Mouse (Mus musculus): Measurements from ENCODE around the gene BC051142. TPM values are rescaled to one million over a fixed set of nuclear protein-coding genes. Genes with fewer than 3 reads are reported as not detected.

BC051142 gene
- polyA plus RNA-seq, 2 experiments: 0.08 to 0.17 TPM

GRCm38 (mm10) chr17:34384699-34385098 is 13.9 kb upstream of the BC051142 start:
- Histone ChIP-seq H3K36me3 (replicated peaks; ENCODE audit: control insufficient read depth, insufficient read depth, low read depth) (no peaks in the 10 kb centered on the region), H3K4me3 (ENCODE audit: insufficient read depth in 1 of 2, low read depth in 2 of 2, low read length in 2 of 2) (no peak overlapping the region), H3K27me3 (ENCODE audit: control insufficient read depth, insufficient read depth, low read length) (no peaks in the 10 kb centered on the region), H3K27ac (no peak overlapping the region), H3K4me2 (ENCODE audit: low read depth) (no peak overlapping the region), H3K4me1 (replicated peaks; ENCODE audit: control insufficient read depth in 2 of 2, insufficient read depth in 2 of 2, low read length in 1 of 2) (no peaks in the 10 kb centered on the region), H3K9ac (replicated peaks) (no peak overlapping the region), H3K9me3 (ENCODE audit: control insufficient read depth, low read length) (no peaks in the 10 kb centered on the region)
- 47% methylated on average over 3 of the region's 3 CpGs for WGBS (ENCODE audit: insufficient replicate concordance)
- no peak for TF ChIP-seq EP300 (IDR thresholded peaks at IDR 0.05; ENCODE audit: low read depth)
- no peak for DNase-seq (ENCODE audit: low read depth in 3 of 3, low spot score in 3 of 3)
- no peak for ATAC-seq (ENCODE audit: insufficient read depth)

GRCm38 (mm10) chr17:34386656-34387055 is 12.0 kb upstream of the BC051142 start:
- 17% methylated on average over 2 of the region's 2 CpGs for WGBS (ENCODE audit: insufficient replicate concordance)
- Histone ChIP-seq H3K4me3 (ENCODE audit: insufficient read depth in 1 of 2, low read depth in 2 of 2, low read length in 2 of 2) (no peak overlapping the region), H3K4me1 (replicated peaks; ENCODE audit: control insufficient read depth in 2 of 2, insufficient read depth in 2 of 2, low read length in 1 of 2) (no peaks in the 10 kb centered on the region), H3K9me3 (ENCODE audit: control insufficient read depth, low read length) (no peaks in the 10 kb centered on the region), H3K4me2 (ENCODE audit: low read depth) (no peak overlapping the region), H3K27ac (no peak overlapping the region), H3K36me3 (replicated peaks; ENCODE audit: control insufficient read depth, insufficient read depth, low read depth) (no peaks in the 10 kb centered on the region), H3K27me3 (ENCODE audit: control insufficient read depth, insufficient read depth, low read length) (peaks cover 5% of the 10 kb centered on the region; the same call in 1 of the 2 replicates), H3K9ac (replicated peaks) (no peak overlapping the region)
- ATAC-seq (ENCODE audit: insufficient read depth) (no peak), DNase-seq (ENCODE audit: low read depth in 3 of 3, low spot score in 3 of 3) (no peak)
- TF ChIP-seq CTCF (IDR thresholded peaks at IDR 0.05; ENCODE audit: low read depth) (no peak), EP300 (IDR thresholded peaks at IDR 0.05; ENCODE audit: low read depth) (no peak)

- Histone ChIP-seq H3K27ac (no peak overlapping the region), H3K4me2 (ENCODE audit: low read depth) (no peak overlapping the region), H3K9ac (replicated peaks) (no peak overlapping the region), H3K4me3 (ENCODE audit: insufficient read depth in 1 of 2, low read depth in 2 of 2, low read length in 2 of 2) (no peak overlapping the region), H3K4me1 (replicated peaks; ENCODE audit: control insufficient read depth in 2 of 2, insufficient read depth in 2 of 2, low read length in 1 of 2) (peaks cover 0 to 3% of the 10 kb centered on the region in 2 experiments; a peak in 1 of 4 replicates), H3K9me3 (ENCODE audit: control insufficient read depth, low read length) (no peaks in the 10 kb centered on the region), H3K36me3 (replicated peaks; ENCODE audit: control insufficient read depth, insufficient read depth, low read depth) (no peaks in the 10 kb centered on the region), H3K27me3 (ENCODE audit: control insufficient read depth, insufficient read depth, low read length) (peaks cover 11% of the 10 kb centered on the region)
- DNase-seq (ENCODE audit: low read depth in 3 of 3, low spot score in 3 of 3): no peak
- 35% methylated on average over 4 of the region's 4 CpGs for WGBS (ENCODE audit: insufficient replicate concordance)
- ATAC-seq (ENCODE audit: insufficient read depth): no peak
- peak; percentile 62 for TF ChIP-seq CTCF (IDR thresholded peaks at IDR 0.05; ENCODE audit: low read depth)
- no peak for TF ChIP-seq EP300 (IDR thresholded peaks at IDR 0.05; ENCODE audit: low read depth)
Measured at GRCm38 (mm10) chr17:34388513-34388912, 10.1 kb upstream of the BC051142 start.

GRCm38 (mm10) chr17:34391507-34391906 is 7.1 kb upstream of the BC051142 start:
- no peak overlapping the region for H3K9ac ChIP-seq (replicated peaks)
- WGBS (ENCODE audit: insufficient replicate concordance): 35% methylated on average over 7 of the region's 7 CpGs

GRCm38 (mm10) chr17:34392321-34392720 is 6.3 kb upstream of the BC051142 start:
- H3K27me3 ChIP-seq (ENCODE audit: control insufficient read depth, insufficient read depth, low read length): peaks cover 11% of the 10 kb centered on the region
- H3K9ac ChIP-seq (replicated peaks): no peak overlapping the region
- 4% methylated on average over 24 of the region's 24 CpGs for WGBS (ENCODE audit: insufficient replicate concordance)
- peaks cover 0 to 3% of the 10 kb centered on the region in 2 experiments; a peak in 1 of 4 replicates for H3K4me1 ChIP-seq (replicated peaks; ENCODE audit: control insufficient read depth in 2 of 2, insufficient read depth in 2 of 2, low read length in 1 of 2)
- no peak for ATAC-seq (ENCODE audit: insufficient read depth)
- TF ChIP-seq EP300 (IDR thresholded peaks at IDR 0.05; ENCODE audit: low read depth): no peak
- no peak for TF ChIP-seq CTCF (IDR thresholded peaks at IDR 0.05; ENCODE audit: low read depth)
- H3K27ac ChIP-seq: no peak overlapping the region
- no peaks in the 10 kb centered on the region for H3K36me3 ChIP-seq (replicated peaks; ENCODE audit: control insufficient read depth, insufficient read depth, low read depth)
- H3K9me3 ChIP-seq (ENCODE audit: control insufficient read depth, low read length): no peaks in the 10 kb centered on the region
- DNase-seq (ENCODE audit: low read depth in 3 of 3, low spot score in 3 of 3): no peak
- H3K4me2 ChIP-seq (ENCODE audit: low read depth): peak overlapping the region; percentile 28; the same call in 1 of the 2 replicates
- no peak overlapping the region; a peak in 1 of 4 replicates for H3K4me3 ChIP-seq (ENCODE audit: insufficient read depth in 1 of 2, low read depth in 2 of 2, low read length in 2 of 2)

More at GRCm38 (mm10) chr17:34391507-34391906, 7.1 kb upstream of the BC051142 start:
- H3K9me3 ChIP-seq (ENCODE audit: control insufficient read depth, low read length): no peaks in the 10 kb centered on the region
- no peak overlapping the region for H3K27ac ChIP-seq
- H3K4me1 ChIP-seq (replicated peaks; ENCODE audit: control insufficient read depth in 2 of 2, insufficient read depth in 2 of 2, low read length in 1 of 2): peaks cover 0 to 3% of the 10 kb centered on the region in 2 experiments; a peak in 1 of 4 replicates
- H3K4me3 ChIP-seq (ENCODE audit: insufficient read depth in 1 of 2, low read depth in 2 of 2, low read length in 2 of 2): no peak overlapping the region
- no peaks in the 10 kb centered on the region for H3K36me3 ChIP-seq (replicated peaks; ENCODE audit: control insufficient read depth, insufficient read depth, low read depth)
- no peak for DNase-seq (ENCODE audit: low read depth in 3 of 3, low spot score in 3 of 3)
- ATAC-seq (ENCODE audit: insufficient read depth): no peak
- peaks cover 11% of the 10 kb centered on the region for H3K27me3 ChIP-seq (ENCODE audit: control insufficient read depth, insufficient read depth, low read length)
- no peak overlapping the region for H3K4me2 ChIP-seq (ENCODE audit: low read depth)
- TF ChIP-seq CTCF (IDR thresholded peaks at IDR 0.05; ENCODE audit: low read depth): no peak
- no peak for TF ChIP-seq EP300 (IDR thresholded peaks at IDR 0.05; ENCODE audit: low read depth)
